Mouse (Mus musculus) midbrain, postnatal 0 days (tissue): ENCODE data around the gene Btc. TPM values are rescaled to one million over a fixed set of nuclear protein-coding genes. Genes with fewer than 3 reads are reported as not detected.

Experiments
- ATAC-seq: fragments of 200-750 bp; cut with Nextera tagmentation; 2 replicates; pipeline ENCODE4 v1.8.0; 2017; ENCODE audit warnings: moderate number of reproducible peaks, mild to moderate bottlenecking, moderate TSS enrichment, moderate library complexity; ENCODE audit not compliant: low FRiP score
- DNase-seq: peaks from one replicate; pipeline ENCODE4 v3.0.0-alpha.2; 2015; ENCODE audit warnings: low spot score
- H3K27ac ChIP-seq: fragments of 300-500 bp; sonication (generic); 2 replicates; pipeline ENCODE4 v1.5.1; 2014; ENCODE audit warnings: low read depth, mild to moderate bottlenecking, low read length, mixed read lengths
- H3K27me3 ChIP-seq: fragments of 300-500 bp; sonication (generic); 2 replicates; pipeline ENCODE4 v1.6.1; 2014; ENCODE audit warnings: low read length, control low read depth, mixed read lengths; ENCODE audit not compliant: insufficient read depth
- H3K36me3 ChIP-seq: fragments of 300-500 bp; sonication (generic); 2 replicates; pipeline ENCODE4 v1.6.1; 2014; ENCODE audit warnings: low read length, control low read depth, mixed read lengths; ENCODE audit not compliant: insufficient read depth
- H3K4me1 ChIP-seq: fragments of 300-500 bp; sonication (generic); 2 replicates; pipeline ENCODE4 v1.6.1; 2014; ENCODE audit warnings: mild to moderate bottlenecking, control low read depth, antibody characterized with exemption, low read length, mixed read lengths; ENCODE audit not compliant: insufficient read depth
- H3K4me2 ChIP-seq: fragments of 300-500 bp; sonication (generic); 2 replicates; pipeline ENCODE4 v1.6.1; 2014; ENCODE audit warnings: low read depth, mild to moderate bottlenecking, low read length, mixed read lengths; ENCODE audit not compliant: poor library complexity, severe bottlenecking
- H3K4me3 ChIP-seq: fragments of 300-500 bp; sonication (generic); 2 replicates; pipeline ENCODE4 v1.5.1; 2014; ENCODE audit warnings: low read depth, mild to moderate bottlenecking, low read length, moderate library complexity
- H3K9ac ChIP-seq: fragments of 300-500 bp; sonication (generic); replicated peaks from 2 replicates; pipeline ENCODE4 v1.6.1; 2014; ENCODE audit warnings: mild to moderate bottlenecking, low read length, moderate library complexity, mixed read lengths; ENCODE audit not compliant: poor library complexity, severe bottlenecking
- H3K9me3 ChIP-seq: fragments of 300-500 bp; sonication (generic); 2 replicates; pipeline ENCODE4 v1.6.1; 2016; ENCODE audit warnings: low read length, control low read depth
- CTCF ChIP-seq: IDR thresholded peaks from 2 replicates; pipeline ENCODE4 v1.5.1; 2016; ENCODE audit warnings: antibody characterized with exemption, mild to moderate bottlenecking
- WGBS: fragments of 180-500 bp; shearing (Covaris S2); extraction: QIAGEN DNeasy Blood & Tissue Kit; methylation state at CpG from one replicate; pipeline ENCODE4 v1.1.7; 2014; 5-methylcytosine and 5-hydroxymethylcytosine counted together
- polyA plus RNA-seq: library from polyadenylated mRNA; unstranded; fragments of >200 nt; fragmentation: Nextera tagmentation; extraction: Ambion mirVana; gene quantifications from 2 replicates; pipeline ENCODE4 v1.2.1, GENCODE M21; 2015
- total RNA-seq: library from RNA; depleted of rRNA; stranded (reverse); fragments of >200 nt; gene quantifications from 2 replicates; pipeline ENCODE4 v1.2.3, GENCODE M21; 2014

Gene Btc
- total and polyA plus RNA-seq, 2 experiments from 2014 or later = 0.09 to 0.49 TPM

- WGBS = 86% methylated on average over 4 of the region's 4 CpGs
- Histone ChIP-seq H3K27me3 (no peaks in the 10 kb centered on the region), H3K9ac (no peak overlapping the region), H3K4me3 (no peak overlapping the region), H3K9me3 (no peaks in the 10 kb centered on the region), H3K4me1 (no peaks in the 10 kb centered on the region), H3K27ac (no peak overlapping the region), H3K4me2 (no peak overlapping the region), H3K36me3 (no peaks in the 10 kb centered on the region)
- no peak for TF ChIP-seq CTCF
- no peak for ATAC-seq
- no peak for DNase-seq
Observed at GRCm38 (mm10) chr5:91334227-91334626, 68.6 kb downstream of the Btc start.

- no peak overlapping the region for H3K9ac ChIP-seq
- ATAC-seq (no peak), DNase-seq (no peak)
- H3K9me3 ChIP-seq = no peaks in the 10 kb centered on the region
- H3K4me1 ChIP-seq = no peaks in the 10 kb centered on the region
- no peaks in the 10 kb centered on the region for H3K36me3 ChIP-seq
- TF ChIP-seq CTCF = no peak
- H3K27me3 ChIP-seq = no peaks in the 10 kb centered on the region
- H3K4me2 ChIP-seq = no peak overlapping the region
- no peak overlapping the region for H3K27ac ChIP-seq
- 75% methylated on average over 4 of the region's 4 CpGs for WGBS
- H3K4me3 ChIP-seq = no peak overlapping the region
Observed at GRCm38 (mm10) chr5:91332079-91332865, 70.5 kb downstream of the Btc start.

GRCm38 (mm10) chr5:91321840-91322239 lies 81.0 kb downstream of the Btc start:
- no peak overlapping the region for H3K27ac ChIP-seq
- DNase-seq = no peak
- no peaks in the 10 kb centered on the region for H3K9me3 ChIP-seq
- H3K27me3 ChIP-seq = no peaks in the 10 kb centered on the region
- no peak for TF ChIP-seq CTCF
- WGBS = 78% methylated on average over 1 of the region's 1 CpGs
- no peak overlapping the region for H3K9ac ChIP-seq
- no peaks in the 10 kb centered on the region for H3K36me3 ChIP-seq
- H3K4me3 ChIP-seq = no peak overlapping the region
- no peaks in the 10 kb centered on the region for H3K4me1 ChIP-seq
- no peak for ATAC-seq
- H3K4me2 ChIP-seq = no peak overlapping the region

DNA sequence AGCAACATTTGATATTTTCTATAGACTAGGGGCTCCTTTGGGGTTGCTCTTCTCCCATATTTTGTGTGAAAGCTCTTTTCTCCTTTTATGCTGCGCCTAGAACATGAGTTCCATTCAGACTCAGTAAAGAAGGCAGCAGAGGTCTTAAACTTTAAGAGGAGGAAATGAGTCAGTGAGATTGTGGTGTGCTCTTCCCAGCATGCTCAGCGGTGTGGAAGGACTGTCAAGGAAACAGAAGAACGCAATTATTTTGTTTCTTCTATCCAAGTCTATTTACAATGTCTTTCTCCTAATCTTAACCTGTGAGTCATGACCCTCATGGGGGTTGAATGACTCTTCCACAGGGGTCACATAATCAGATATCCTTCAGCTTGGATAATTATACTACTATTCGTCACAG lies 82.4 kb downstream of the Btc start:
- no peak overlapping the region for H3K9ac ChIP-seq
- H3K4me2 ChIP-seq = no peak overlapping the region
- no peak for DNase-seq
- no peaks in the 10 kb centered on the region for H3K4me1 ChIP-seq
- no peaks in the 10 kb centered on the region for H3K36me3 ChIP-seq
- no peak overlapping the region for H3K27ac ChIP-seq
- no peak for TF ChIP-seq CTCF
- WGBS = 85% methylated on average over 4 of the region's 4 CpGs
- no peak for ATAC-seq
- H3K9me3 ChIP-seq = no peaks in the 10 kb centered on the region
- no peaks in the 10 kb centered on the region for H3K27me3 ChIP-seq
- H3K4me3 ChIP-seq = no peak overlapping the region

- H3K27ac ChIP-seq = no peak overlapping the region
- no peak overlapping the region for H3K4me2 ChIP-seq
- ATAC-seq = no peak
- no peaks in the 10 kb centered on the region for H3K4me1 ChIP-seq
- no peaks in the 10 kb centered on the region for H3K9me3 ChIP-seq
- H3K36me3 ChIP-seq = no peaks in the 10 kb centered on the region
- no peak overlapping the region for H3K9ac ChIP-seq
- no peak for DNase-seq
- H3K4me3 ChIP-seq = no peak overlapping the region
- WGBS = 91% methylated on average over 4 of the region's 4 CpGs
- no peaks in the 10 kb centered on the region for H3K27me3 ChIP-seq
- TF ChIP-seq CTCF = no peak
Observed at GRCm38 (mm10) chr5:91313971-91314370, 88.8 kb downstream of the Btc start.

- H3K9ac ChIP-seq = no peak overlapping the region
- no peak for TF ChIP-seq CTCF
- 57% methylated on average over 4 of the region's 4 CpGs for WGBS
- no peaks in the 10 kb centered on the region for H3K36me3 ChIP-seq
- no peak overlapping the region for H3K27ac ChIP-seq
- no peaks in the 10 kb centered on the region for H3K4me1 ChIP-seq
- H3K4me2 ChIP-seq = no peak overlapping the region
- H3K9me3 ChIP-seq = no peaks in the 10 kb centered on the region
- H3K4me3 ChIP-seq = no peak overlapping the region
- no peaks in the 10 kb centered on the region for H3K27me3 ChIP-seq
- no peak for ATAC-seq
- no peak for DNase-seq
Observed at GRCm38 (mm10) chr5:91311767-91312166, 91.0 kb downstream of the Btc start.
